Mouse (Mus musculus) liver, adult 2 months (tissue): ENCODE measurements at regions not wholly inside any gene's neighbourhood (a gene's known extent, or its start where the extent isn't known, plus 50 kb on each side); places are given as distances from the start of the nearest gene placed in this dataset.

Experiments used
- DNase-seq: peaks from one replicate; pipeline ENCODE4 v3.0.0-alpha.2; 2011; ENCODE audit warnings: low read depth, low spot score; ENCODE audit errors: extremely low read depth
- H3K27ac ChIP-seq: fragments of 200-500 bp; replicated peaks from 2 replicates; pipeline ENCODE4 v1.5.1; 2012; ENCODE audit warnings: low read depth, mild to moderate bottlenecking, control low read depth, inconsistent platforms, low read length; ENCODE audit not compliant: insufficient read depth
- H3K27me3 ChIP-seq: fragments of 200-500 bp; 2 replicates; pipeline ENCODE4 v1.6.1; 2012; ENCODE audit warnings: mild to moderate bottlenecking, moderate library complexity, low read length, inconsistent platforms; ENCODE audit not compliant: control insufficient read depth, insufficient read depth
- H3K36me3 ChIP-seq: fragments of 200-500 bp; 2 replicates; pipeline ENCODE4 v1.6.1; 2012; ENCODE audit warnings: low read length, inconsistent platforms; ENCODE audit not compliant: control insufficient read depth, insufficient read depth
- H3K4me1 ChIP-seq: fragments of 200-500 bp; 2 replicates; pipeline ENCODE4 v1.6.1; 2011; ENCODE audit warnings: low read length; ENCODE audit not compliant: control insufficient read depth, insufficient read depth
- H3K4me3 ChIP-seq: fragments of 200-500 bp; 2 replicates; pipeline ENCODE4 v1.5.1; 2011; ENCODE audit warnings: low read depth, mild to moderate bottlenecking, control low read depth, low read length, moderate library complexity; ENCODE audit not compliant: insufficient read depth
- H3K79me2 ChIP-seq: fragments of 200-500 bp; 2 replicates; pipeline ENCODE4 v1.6.1; 2012; ENCODE audit warnings: inconsistent platforms, mild to moderate bottlenecking, low read length, moderate library complexity; ENCODE audit not compliant: control insufficient read depth, insufficient read depth
- H3K9ac ChIP-seq: fragments of 200-500 bp; 2 replicates; pipeline ENCODE4 v1.6.1; 2012; ENCODE audit warnings: low read depth, mild to moderate bottlenecking, control low read depth, inconsistent platforms, low read length
- CTCF ChIP-seq: fragments of 200-500 bp; IDR thresholded peaks from 2 replicates; pipeline ENCODE4 v1.5.1; 2011; ENCODE audit warnings: low read depth, low read length, control low read depth
- POLR2A ChIP-seq: fragments of 200-500 bp; IDR thresholded peaks from 2 replicates; pipeline ENCODE4 v1.6.1; 2011; ENCODE audit warnings: low read length, control low read depth; ENCODE audit not compliant: insufficient read depth; ENCODE audit errors: extremely low read depth
- whole genome bisulfite sequencing: fragments of 180-500 bp; shearing (Covaris S2); methylation state at CpG from one replicate; pipeline ENCODE4 v1.1.7; 2018; 5-methylcytosine and 5-hydroxymethylcytosine counted together

DNA sequence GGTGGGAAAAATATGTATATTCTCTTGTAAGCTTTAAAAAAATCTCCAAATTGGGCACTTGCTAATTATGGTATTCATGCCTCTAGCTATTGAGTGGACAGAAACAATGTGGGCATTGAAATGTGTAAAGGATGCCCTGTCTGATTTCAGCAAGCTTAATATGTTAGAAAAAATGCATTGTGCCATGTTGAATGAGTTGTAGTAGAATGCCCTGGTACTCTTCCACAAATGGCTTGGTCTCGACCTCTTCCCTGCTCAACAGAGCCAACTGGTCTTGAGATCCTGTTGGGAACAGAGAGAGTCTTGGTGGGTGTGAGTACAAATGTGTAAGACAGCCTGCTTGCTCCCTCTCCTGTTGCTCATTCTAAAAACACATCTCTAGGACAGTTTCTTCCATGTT lies 616.1 kb downstream of the Efnb2 start:
- H3K4me1 ChIP-seq = no peaks in the 10 kb centered on the region
- no peak overlapping the region for H3K9ac ChIP-seq
- H3K4me3 ChIP-seq = no peak overlapping the region
- H3K27ac ChIP-seq = no peak overlapping the region
- WGBS = 76% methylated on average over 1 of the region's 1 CpGs
- no peaks in the 10 kb centered on the region for H3K36me3 ChIP-seq
- DNase-seq = no peak
- H3K27me3 ChIP-seq = no peaks in the 10 kb centered on the region
- H3K79me2 ChIP-seq = no peaks in the 10 kb centered on the region
- TF ChIP-seq POLR2A (no peak), CTCF (no peak)

DNA sequence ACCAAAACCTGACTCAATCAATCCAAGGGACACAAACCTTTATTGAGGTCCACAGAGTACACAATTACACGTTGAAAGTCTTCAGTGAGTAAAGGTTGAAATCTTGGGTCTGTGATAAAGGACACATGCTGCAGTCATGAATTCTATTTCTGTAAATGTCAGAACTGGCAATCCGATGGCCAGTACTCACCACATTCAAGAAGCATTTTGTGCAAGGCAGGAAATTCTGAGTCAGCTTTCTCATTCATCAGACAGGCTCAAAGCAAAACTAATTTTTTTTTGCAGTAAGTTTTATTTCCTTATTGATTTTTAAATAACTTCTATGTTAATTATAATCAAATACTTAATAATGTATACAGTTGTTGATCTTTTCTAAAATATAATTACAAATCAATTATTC lies 616.7 kb downstream of the Efnb2 start:
- Histone ChIP-seq H3K79me2 (no peaks in the 10 kb centered on the region), H3K27me3 (no peaks in the 10 kb centered on the region), H3K36me3 (no peaks in the 10 kb centered on the region), H3K4me3 (no peak overlapping the region), H3K4me1 (no peaks in the 10 kb centered on the region), H3K9ac (no peak overlapping the region), H3K27ac (no peak overlapping the region)
- no peak for DNase-seq
- WGBS = 69% methylated on average over 2 of the region's 2 CpGs
- no peak for TF ChIP-seq CTCF

DNA sequence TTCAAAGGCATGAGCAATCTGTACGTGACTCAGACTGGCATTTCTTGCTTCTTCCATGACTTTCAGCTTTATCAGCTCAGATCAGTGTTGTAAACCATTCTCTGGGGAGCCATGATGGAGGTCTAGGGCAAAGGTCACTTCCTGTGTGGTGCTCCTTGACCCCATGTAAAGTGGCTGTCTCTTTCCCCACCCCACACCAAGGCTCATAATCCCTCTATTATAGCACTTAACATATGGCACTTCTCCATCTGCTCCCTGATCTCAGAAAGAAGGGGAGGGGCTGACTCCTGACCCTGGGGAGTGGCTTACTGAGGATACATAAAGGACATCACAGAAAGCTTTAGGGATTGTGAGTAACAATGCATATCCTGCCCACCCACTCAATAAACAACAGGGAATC lies 623.1 kb downstream of the Efnb2 start:
- TF ChIP-seq CTCF = no peak
- no peak for TF ChIP-seq POLR2A
- H3K9ac ChIP-seq = no peak overlapping the region
- no peaks in the 10 kb centered on the region for H3K36me3 ChIP-seq
- no peaks in the 10 kb centered on the region for H3K27me3 ChIP-seq
- H3K79me2 ChIP-seq = no peaks in the 10 kb centered on the region
- H3K4me3 ChIP-seq = no peak overlapping the region
- H3K27ac ChIP-seq = no peak overlapping the region
- no peaks in the 10 kb centered on the region for H3K4me1 ChIP-seq
- DNase-seq = no peak
- 57% methylated on average over 1 of the region's 1 CpGs for whole genome bisulfite sequencing

DNA sequence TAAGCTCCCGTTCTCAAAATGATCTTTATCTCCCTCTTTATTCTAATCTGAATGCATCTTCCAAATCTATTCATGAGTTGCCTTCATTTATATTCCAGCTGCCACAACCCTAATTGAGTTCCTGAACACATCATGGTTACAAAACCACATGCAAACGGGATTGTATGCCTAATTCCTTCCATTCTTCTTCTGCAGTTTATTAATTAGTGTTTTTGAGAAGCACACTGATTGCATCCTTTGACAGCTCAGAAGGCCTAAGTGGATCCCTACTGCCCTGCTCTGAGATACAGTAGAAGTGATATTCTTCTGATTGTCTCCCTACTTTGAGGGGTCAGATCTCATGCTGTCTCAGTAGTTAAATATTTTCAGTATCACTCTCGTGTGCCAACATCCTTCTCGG lies 649.9 kb downstream of the Efnb2 start:
- no peak for TF ChIP-seq POLR2A
- no peak for TF ChIP-seq CTCF
- Histone ChIP-seq H3K27ac (no peak overlapping the region), H3K4me3 (no peak overlapping the region), H3K36me3 (no peaks in the 10 kb centered on the region), H3K79me2 (no peaks in the 10 kb centered on the region), H3K27me3 (no peaks in the 10 kb centered on the region), H3K9ac (no peak overlapping the region), H3K4me1 (no peaks in the 10 kb centered on the region)
- WGBS = 82% methylated on average over 4 of the region's 4 CpGs
- DNase-seq = no peak

DNA sequence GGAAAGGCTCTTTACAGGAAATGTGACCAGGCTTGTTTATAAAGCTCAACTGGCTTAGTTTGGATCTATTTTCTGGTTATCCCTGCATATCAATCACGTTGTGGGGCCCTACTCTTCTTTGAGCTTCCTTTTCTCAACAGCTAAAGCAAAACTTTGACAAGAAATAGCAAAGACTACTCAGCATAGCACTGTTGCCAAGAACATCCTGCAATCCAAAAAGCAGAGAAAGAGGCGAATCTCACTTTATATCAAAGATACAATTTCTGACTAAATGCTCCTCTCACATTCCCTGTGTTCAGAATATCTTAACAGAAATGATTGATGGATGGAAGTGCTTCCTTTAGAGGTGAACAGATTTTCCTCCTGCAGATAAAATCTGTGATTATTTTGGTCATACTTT lies 666.1 kb downstream of the Efnb2 start:
- Histone ChIP-seq H3K4me3 (no peak overlapping the region), H3K27ac (no peak overlapping the region), H3K36me3 (no peaks in the 10 kb centered on the region), H3K4me1 (no peaks in the 10 kb centered on the region), H3K27me3 (no peaks in the 10 kb centered on the region), H3K9ac (no peak overlapping the region), H3K79me2 (no peaks in the 10 kb centered on the region)
- DNase-seq = no peak
- 42% methylated on average over 2 of the region's 2 CpGs for WGBS
- TF ChIP-seq POLR2A (no peak), CTCF (no peak)

DNA sequence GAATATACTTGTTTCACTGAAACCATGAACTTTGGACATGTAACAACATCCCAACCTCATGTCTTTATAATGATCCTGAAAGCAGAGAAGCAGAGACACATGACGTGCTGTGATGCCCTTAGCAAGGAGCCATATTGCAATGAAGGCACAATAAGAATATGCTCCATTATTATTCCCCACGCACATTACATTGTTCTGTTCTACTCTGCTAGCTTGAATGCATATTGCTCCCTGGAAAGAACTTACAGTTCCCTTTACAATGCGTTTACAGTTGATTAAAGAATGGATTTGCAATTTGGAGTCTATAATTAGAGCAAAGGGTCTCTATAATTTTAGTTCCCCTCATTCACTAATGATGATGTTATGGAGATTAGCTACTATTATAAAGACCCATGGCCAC lies 672.2 kb downstream of the Efnb2 start:
- no peaks in the 10 kb centered on the region for H3K4me1 ChIP-seq
- TF ChIP-seq CTCF = no peak
- no peak for TF ChIP-seq POLR2A

More for the DNA sequence above, 672.2 kb downstream of the Efnb2 start:
- Histone ChIP-seq H3K79me2 (no peaks in the 10 kb centered on the region), H3K27ac (no peak overlapping the region), H3K4me3 (no peak overlapping the region), H3K36me3 (no peaks in the 10 kb centered on the region), H3K9ac (no peak overlapping the region), H3K27me3 (no peaks in the 10 kb centered on the region)
- DNase-seq = no peak
- WGBS = 88% methylated on average over 3 of the region's 3 CpGs
